Mouse (Mus musculus): ENCODE measurements around the gene Ino80e.

DNA sequence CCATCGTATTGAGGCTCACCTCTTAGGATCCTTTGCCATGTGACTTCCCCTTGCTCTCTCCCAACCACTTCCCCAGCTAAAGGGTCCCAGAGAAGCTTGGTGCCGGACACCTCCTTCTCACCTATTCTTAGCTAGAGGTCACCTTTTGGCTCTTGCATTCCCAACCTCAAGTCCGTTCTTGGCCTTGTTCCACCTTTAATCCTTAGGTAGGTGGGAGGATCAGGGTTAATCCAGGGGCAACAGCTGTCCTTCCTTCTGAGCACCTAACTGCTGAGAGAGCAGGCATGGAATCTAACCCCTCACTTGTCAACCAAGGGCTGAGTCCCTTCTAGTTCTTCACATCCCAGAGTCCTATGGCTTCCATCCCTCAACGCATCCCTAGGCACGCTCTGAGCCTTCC lies 36.2 kb downstream of the Ino80e start:
- TF ChIP-seq EP300 (IDR thresholded peaks at IDR 0.05; ENCODE audit: low read depth) (no peak), CTCF (IDR thresholded peaks at IDR 0.05; ENCODE audit: low read depth) (no peak)

Measured in liver, embryonic 14.5 days (tissue).